Mouse (Mus musculus) thymus, adult 2 months (tissue): ENCODE results near the gene Trafd1. TPM values are rescaled to one million over a fixed set of nuclear protein-coding genes. Genes with fewer than 3 reads are reported as not detected.
A peak's percentile ranks its signal among the peaks of the same experiment; 100 is the strongest.
"Not testable (repeated sequence)": the region's sequence is repeated elsewhere in the genome, so short reads cannot be mapped to it uniquely, and the experiment has no call there.

Experiments
- DNase-seq: peaks from one replicate; pipeline ENCODE4 v3.0.0; 2021
- H3K27ac ChIP-seq: fragments of 200-500 bp; 2 replicates; pipeline ENCODE4 v1.5.1; 2012; ENCODE audit warnings: low read length, control low read depth; ENCODE audit not compliant: control insufficient read depth, insufficient read depth
- H3K27me3 ChIP-seq: fragments of 200-500 bp; 2 replicates; pipeline ENCODE4 v1.6.1; 2012; ENCODE audit warnings: mild to moderate bottlenecking, low read length, moderate library complexity, mixed read lengths; ENCODE audit not compliant: control insufficient read depth, insufficient read depth
- H3K36me3 ChIP-seq: fragments of 200-500 bp; 2 replicates; pipeline ENCODE4 v1.6.1; 2012; ENCODE audit warnings: mild to moderate bottlenecking, low read length, moderate library complexity; ENCODE audit not compliant: control insufficient read depth, insufficient read depth
- H3K4me1 ChIP-seq: fragments of 200-500 bp; replicated peaks from 2 replicates; pipeline ENCODE4 v1.6.1; 2012; ENCODE audit warnings: low read length; ENCODE audit not compliant: control insufficient read depth, insufficient read depth
- H3K4me3 ChIP-seq: fragments of 200-500 bp; 2 replicates; pipeline ENCODE4 v1.5.1; 2012; ENCODE audit warnings: mild to moderate bottlenecking, low read length, control low read depth, moderate library complexity; ENCODE audit not compliant: control insufficient read depth, insufficient read depth
- CTCF ChIP-seq: fragments of 200-500 bp; IDR thresholded peaks from 2 replicates; pipeline ENCODE4 v1.5.1; 2012; ENCODE audit warnings: mild to moderate bottlenecking, control low read depth, low read length, moderate library complexity, borderline replicate concordance; ENCODE audit not compliant: control insufficient read depth, poor library complexity, insufficient read depth; ENCODE audit errors: extremely low read depth
- POLR2A ChIP-seq: fragments of 200-500 bp; IDR thresholded peaks from 2 replicates; pipeline ENCODE4 v1.6.1; 2012; ENCODE audit warnings: mild to moderate bottlenecking, low read length, control low read depth, moderate library complexity; ENCODE audit not compliant: control insufficient read depth, poor library complexity, insufficient read depth; ENCODE audit errors: extremely low read depth
- WGBS: fragments of 180-500 bp; shearing (Covaris S2); methylation state at CpG from one replicate; pipeline ENCODE4 v1.1.7; 2018; 5-methylcytosine and 5-hydroxymethylcytosine counted together
- polyA plus RNA-seq: library from polyadenylated mRNA; depleted of rRNA; stranded (reverse); fragments of >200 nt; gene quantifications from 2 replicates; pipeline ENCODE4 v1.2.3, GENCODE M21; 2012

Gene Trafd1
- polyA plus RNA-seq, 1 experiment, result 117 TPM

DNA sequence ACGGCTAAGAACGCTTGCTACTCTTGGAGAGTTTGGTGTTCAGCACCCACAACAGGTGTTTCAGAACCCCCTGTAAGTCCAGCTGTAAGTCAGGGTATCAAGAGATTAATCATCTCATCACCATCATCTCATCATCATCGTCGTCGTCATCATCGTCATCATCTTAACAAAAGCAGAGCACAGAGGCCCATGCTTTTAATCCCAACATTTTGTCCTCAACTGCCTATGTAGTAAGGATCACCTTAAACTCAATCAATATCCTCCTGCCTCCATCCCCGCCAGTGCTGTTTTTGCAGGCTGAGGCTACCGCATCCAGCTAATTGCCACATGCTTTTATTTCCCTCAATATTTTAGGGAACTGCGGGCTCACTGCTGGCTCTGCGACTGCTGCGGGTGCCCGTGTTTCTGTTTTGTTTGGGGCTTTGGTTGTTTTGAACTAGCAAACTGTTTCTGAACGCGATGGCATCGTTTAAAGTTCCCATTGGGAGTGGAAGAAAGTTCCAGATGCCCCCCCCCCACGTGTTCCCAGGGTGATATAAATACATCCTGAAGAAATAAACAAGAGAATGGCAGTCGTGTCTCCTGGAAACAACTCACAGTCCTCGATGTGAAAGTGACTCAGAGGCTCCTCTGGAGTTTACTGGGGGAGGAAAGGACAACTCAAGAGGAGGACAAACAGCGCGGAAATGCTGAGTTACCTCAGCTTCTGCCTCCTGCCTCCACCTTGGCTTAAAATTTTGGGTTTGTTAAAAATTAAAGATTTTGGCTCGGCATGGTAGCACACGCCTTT, 883 bp upstream of the Trafd1 start:
- DNase-seq, result no peak
- 35% methylated on average over 22 of the region's 22 CpGs for WGBS
- H3K4me1 ChIP-seq, result 0 out of 2 replicates have a peak, but pooled peaks cover 2% of the 10 kb centered on the region
- H3K27ac ChIP-seq, result no peak overlapping the region
- TF ChIP-seq POLR2A (no peak), CTCF (no peak)
- no peaks in the 10 kb centered on the region for H3K36me3 ChIP-seq
- no peaks in the 10 kb centered on the region for H3K27me3 ChIP-seq
- H3K4me3 ChIP-seq, result no peak overlapping the region

- WGBS, result 1% methylated on average over 45 of the region's 47 CpGs
- no peak for DNase-seq
- Histone ChIP-seq H3K27me3 (no peaks in the 10 kb centered on the region), H3K4me3 (peak overlapping the region; percentile 95), H3K4me1 (0 out of 2 replicates have a peak, but pooled peaks cover 2% of the 10 kb centered on the region), H3K27ac (peak overlapping the region; percentile 41), H3K36me3 (no peaks in the 10 kb centered on the region)
- TF ChIP-seq CTCF, result no peak
- TF ChIP-seq POLR2A, result no peak
Observed at GRCm38 (mm10) chr5:121384757-121385460, 523 bp downstream of the Trafd1 start.

GRCm38 (mm10) chr5:121383857-121384756, 1.3 kb downstream of the Trafd1 start:
- no peak overlapping the region for H3K27ac ChIP-seq
- H3K36me3 ChIP-seq, result no peaks in the 10 kb centered on the region
- TF ChIP-seq POLR2A, result no peak
- no peak for TF ChIP-seq CTCF
- H3K4me3 ChIP-seq, result no peak overlapping the region
- no peaks in the 10 kb centered on the region for H3K27me3 ChIP-seq
- WGBS, result 29% methylated on average over 10 of the region's 10 CpGs
- DNase-seq, result no peak
- H3K4me1 ChIP-seq, result 0 out of 2 replicates have a peak, but pooled peaks cover 2% of the 10 kb centered on the region

GRCm38 (mm10) chr5:121380692-121381091, 4.7 kb downstream of the Trafd1 start:
- no peak for TF ChIP-seq CTCF
- no peak for TF ChIP-seq POLR2A
- Histone ChIP-seq H3K4me1 (0 out of 2 replicates have a peak, but pooled peaks cover 2% of the 10 kb centered on the region), H3K27me3 (no peaks in the 10 kb centered on the region), H3K4me3 (no peak overlapping the region), H3K36me3 (no peaks in the 10 kb centered on the region), H3K27ac (no peak overlapping the region)
- DNase-seq, result no peak
- 100% methylated on average over 2 of the region's 2 CpGs for WGBS

GRCm38 (mm10) chr5:121378678-121379256, 6.7 kb downstream of the Trafd1 start:
- TF ChIP-seq CTCF, result no peak
- TF ChIP-seq POLR2A, result no peak
- Histone ChIP-seq H3K4me1 (0 out of 2 replicates have a peak, but pooled peaks cover 2% of the 10 kb centered on the region), H3K36me3 (peaks cover 11% of the 10 kb centered on the region), H3K27ac (no peak overlapping the region), H3K4me3 (no peak overlapping the region), H3K27me3 (no peaks in the 10 kb centered on the region)
- 96% methylated on average over 13 of the region's 13 CpGs for WGBS
- DNase-seq, result no peak

GRCm38 (mm10) chr5:121376972-121377371, 8.5 kb downstream of the Trafd1 start:
- 68% methylated on average over 5 of the region's 5 CpGs for WGBS
- peak; percentile 30 for DNase-seq
- H3K27ac ChIP-seq, H3K4me3 ChIP-seq, H3K27me3 ChIP-seq, H3K4me1 ChIP-seq: not testable (repeated sequence)
- peaks cover 19% of the 10 kb centered on the region for H3K36me3 ChIP-seq
